Mouse (Mus musculus) midbrain, embryonic 14.5 days (tissue): ENCODE results near the gene Ccdc47. TPM values are rescaled to one million over a fixed set of nuclear protein-coding genes. Genes with fewer than 3 reads are reported as not detected.

Source experiments
- ATAC-seq: fragments of 200-750 bp; cut with Nextera tagmentation; 2 replicates; pipeline ENCODE4 v1.8.0; 2017; ENCODE audit warnings: moderate number of reproducible peaks, moderate library complexity; ENCODE audit not compliant: low FRiP score, low TSS enrichment
- DNase-seq: peaks from one replicate; pipeline ENCODE4 v3.0.0-alpha.2; 2015
- H3K27ac ChIP-seq: fragments of 300-500 bp; sonication (generic); replicated peaks from 2 replicates; pipeline ENCODE4 v1.5.1; 2014; ENCODE audit warnings: mild to moderate bottlenecking, low read depth, low read length, moderate library complexity
- H3K27me3 ChIP-seq: fragments of 300-500 bp; sonication (generic); 2 replicates; pipeline ENCODE4 v1.6.1; 2014; ENCODE audit warnings: low read length, control low read depth, mixed read lengths; ENCODE audit not compliant: control insufficient read depth, insufficient read depth
- H3K36me3 ChIP-seq: fragments of 300-500 bp; sonication (generic); 2 replicates; pipeline ENCODE4 v1.6.1; 2014; ENCODE audit warnings: low read length, control low read depth; ENCODE audit not compliant: control insufficient read depth, insufficient read depth
- H3K4me1 ChIP-seq: fragments of 300-500 bp; sonication (generic); 2 replicates; pipeline ENCODE4 v1.6.1; 2014; ENCODE audit warnings: mild to moderate bottlenecking, antibody characterized with exemption, low read length, control low read depth; ENCODE audit not compliant: control insufficient read depth, insufficient read depth
- H3K4me2 ChIP-seq: fragments of 300-500 bp; sonication (generic); 2 replicates; pipeline ENCODE4 v1.6.1; 2014; ENCODE audit warnings: mild to moderate bottlenecking, low read length, moderate library complexity
- H3K4me3 ChIP-seq: fragments of 300-500 bp; sonication (generic); replicated peaks from 2 replicates; pipeline ENCODE4 v1.5.1; 2014; ENCODE audit warnings: low read depth, low read length
- H3K9ac ChIP-seq: fragments of 300-500 bp; sonication (generic); replicated peaks from 2 replicates; pipeline ENCODE4 v1.6.1; 2014; ENCODE audit warnings: mild to moderate bottlenecking, low read length, moderate library complexity
- H3K9me3 ChIP-seq: fragments of 300-500 bp; sonication (generic); 2 replicates; pipeline ENCODE4 v1.6.1; 2016; ENCODE audit warnings: low read length, control low read depth, mixed read lengths; ENCODE audit not compliant: control insufficient read depth
- WGBS: fragments of 180-500 bp; shearing (Covaris S2); extraction: QIAGEN DNeasy Blood & Tissue Kit; methylation state at CpG from one replicate; pipeline ENCODE4 v1.1.7; 2014; 5-methylcytosine and 5-hydroxymethylcytosine counted together
- polyA plus RNA-seq: library from polyadenylated mRNA; unstranded; fragments of >200 nt; fragmentation: Nextera tagmentation; extraction: Ambion mirVana; gene quantifications from 2 replicates; pipeline ENCODE4 v1.2.1, GENCODE M21; 2014

Gene Ccdc47
- polyA plus RNA-seq, 1 experiment from 2014 or later, result 87.5 TPM

- no peaks in the 10 kb centered on the region for H3K27me3 ChIP-seq
- peak within 1 kb of the TSS; percentile 80 for H3K4me3 ChIP-seq
- peaks cover 26% of the 10 kb centered on the region for H3K4me1 ChIP-seq
- H3K9ac ChIP-seq, result peak within 1 kb of the TSS; percentile 97
- H3K27ac ChIP-seq, result peak within 1 kb of the TSS; percentile 99
- DNase-seq, result peak; percentile 64
- H3K4me2 ChIP-seq, result peak within 1 kb of the TSS; percentile 90
- 24% methylated on average over 22 of the region's 22 CpGs for whole genome bisulfite sequencing
- H3K9me3 ChIP-seq, result no peaks in the 10 kb centered on the region
- H3K36me3 ChIP-seq, result peaks cover 43% of the 10 kb centered on the region
- ATAC-seq, result peak; percentile 11; the same call in 1 of the 2 replicates
Observed at GRCm38 (mm10) chr11:106160841-106161721, 55.1 kb downstream of the Ccdc47 start, which contains the start of the genes Gm10840 and Limd2. TSS of gene Gm10840 (plus strand) at chr11:106160850. TSS of gene Limd2 (minus strand) at chr11:106160860.

GRCm38 (mm10) chr11:106159921-106160840 is 56.0 kb downstream of the Ccdc47 start:
- peak overlapping the region; percentile 90 for H3K4me2 ChIP-seq
- peak overlapping the region; percentile 80 for H3K4me3 ChIP-seq
- DNase-seq (peak; percentile 91), ATAC-seq (peak; percentile 81)
- H3K27ac ChIP-seq, result peak overlapping the region; percentile 99
- H3K36me3 ChIP-seq, result peaks cover 36% of the 10 kb centered on the region
- WGBS, result under 1% methylated on average over 88 of the region's 106 CpGs
- H3K27me3 ChIP-seq, result no peaks in the 10 kb centered on the region
- H3K9me3 ChIP-seq, result no peaks in the 10 kb centered on the region
- peaks cover 26% of the 10 kb centered on the region for H3K4me1 ChIP-seq
- H3K9ac ChIP-seq, result peak overlapping the region; percentile 97

DNA sequence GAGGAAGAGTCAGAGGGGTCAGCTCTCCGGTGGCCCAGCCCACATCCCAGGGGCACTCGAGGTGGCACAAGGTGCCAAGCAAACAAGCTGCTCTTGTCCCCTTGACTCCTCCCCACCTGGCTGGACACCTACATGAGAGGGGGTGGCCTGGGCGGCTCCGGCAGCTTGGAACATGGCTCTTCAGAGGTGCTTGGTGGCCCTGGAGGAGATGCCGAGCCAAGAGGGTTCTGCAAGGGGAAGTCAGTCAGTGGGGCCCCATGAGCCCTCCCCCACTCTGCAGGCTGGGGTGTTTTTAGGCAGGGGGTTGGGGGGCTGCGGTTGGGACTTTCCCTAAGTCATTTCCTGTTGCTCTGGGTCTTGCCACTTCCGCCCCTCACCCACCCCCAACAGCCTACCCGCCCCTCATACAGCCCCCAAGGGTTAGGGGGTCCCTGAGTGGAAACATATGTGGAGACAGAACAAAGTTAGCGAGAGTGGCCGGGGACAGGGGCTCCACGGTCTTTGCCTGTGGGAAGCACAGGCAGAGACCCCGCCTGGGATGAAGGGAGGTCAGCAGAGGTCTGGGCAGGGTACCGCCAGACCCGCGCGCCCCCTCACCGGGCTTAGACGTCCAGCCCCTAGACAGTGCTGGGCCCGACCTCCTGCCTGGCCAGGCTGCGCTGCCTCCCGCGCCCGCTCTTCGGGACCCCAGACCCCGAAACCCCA is 56.8 kb downstream of the Ccdc47 start:
- peak overlapping the region; percentile 80 for H3K4me3 ChIP-seq
- DNase-seq (peak; percentile 42), ATAC-seq (peak; percentile 62)
- peak overlapping the region; percentile 97 for H3K9ac ChIP-seq
- H3K27me3 ChIP-seq, result no peaks in the 10 kb centered on the region
- H3K4me2 ChIP-seq, result peak overlapping the region; percentile 90
- peak overlapping the region; percentile 99 for H3K27ac ChIP-seq
- under 1% methylated on average over 25 of the region's 25 CpGs for WGBS
- H3K4me1 ChIP-seq, result peaks cover 26% of the 10 kb centered on the region
- H3K36me3 ChIP-seq, result peaks cover 37% of the 10 kb centered on the region
- no peaks in the 10 kb centered on the region for H3K9me3 ChIP-seq

DNA sequence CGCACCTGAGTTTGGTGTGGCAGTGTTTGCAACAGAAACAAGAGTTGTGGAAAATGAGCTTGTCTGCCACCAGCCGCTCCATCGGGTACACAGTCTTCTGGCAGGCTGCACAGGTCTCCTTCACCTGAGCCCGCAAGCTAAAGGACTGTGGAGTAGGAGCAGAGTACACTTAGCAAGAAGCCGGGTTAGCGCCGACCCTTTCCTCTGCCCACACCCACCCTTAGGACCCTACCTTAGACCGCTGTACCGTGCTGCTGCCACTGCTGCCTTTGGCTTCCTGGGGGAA is 57.3 kb downstream of the Ccdc47 start:
- Histone ChIP-seq H3K4me2 (peak overlapping the region; percentile 90), H3K27ac (peak overlapping the region; percentile 99), H3K9ac (peak overlapping the region; percentile 97), H3K27me3 (no peaks in the 10 kb centered on the region), H3K4me3 (peak overlapping the region; percentile 80), H3K36me3 (peaks cover 37% of the 10 kb centered on the region), H3K4me1 (peaks cover 26% of the 10 kb centered on the region), H3K9me3 (no peaks in the 10 kb centered on the region)
- no peak for ATAC-seq
- DNase-seq, result peak; percentile 31
- WGBS, result 41% methylated on average over 9 of the region's 9 CpGs

DNA sequence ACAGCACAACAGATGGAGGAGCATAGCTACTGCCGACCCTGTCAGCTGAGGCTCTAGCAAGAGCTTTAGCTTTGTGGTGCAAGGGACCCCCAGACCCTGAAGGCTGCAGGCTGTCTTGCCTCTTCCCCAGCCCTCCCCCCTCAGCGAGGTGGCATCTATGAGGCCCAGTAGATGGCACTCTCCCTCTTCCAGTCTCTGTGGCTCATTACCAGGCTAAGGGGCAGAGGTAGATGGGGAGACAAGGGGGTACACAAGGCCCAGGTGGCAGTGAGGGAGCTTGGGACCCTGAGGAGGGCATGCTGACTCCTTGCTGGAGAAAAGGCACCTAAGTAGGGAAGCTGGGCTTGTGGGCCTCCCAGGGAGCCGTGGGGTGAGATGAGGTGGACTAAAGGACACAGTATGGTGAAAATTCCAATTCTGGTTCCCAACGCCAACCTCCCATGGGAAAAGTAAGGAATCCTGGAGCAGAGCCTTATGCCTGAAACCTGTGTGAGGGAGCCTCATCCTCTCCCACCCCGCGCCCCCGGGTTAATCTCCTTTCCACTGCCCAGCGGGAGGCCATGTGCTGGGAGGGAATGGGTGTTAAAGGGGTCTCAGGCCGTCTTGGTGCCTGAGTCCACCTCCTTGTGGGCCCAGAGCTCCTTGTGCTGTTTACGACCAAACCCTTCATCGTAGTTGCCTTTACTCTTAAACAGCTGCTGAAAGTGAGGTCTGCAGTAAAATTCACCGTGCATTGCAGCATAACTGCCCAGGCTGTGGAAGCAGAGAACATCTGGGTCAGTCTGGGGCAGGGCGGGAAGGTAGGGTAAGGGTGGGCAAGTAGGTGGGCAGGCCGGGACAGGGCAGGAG is 57.8 kb downstream of the Ccdc47 start:
- peak overlapping the region; percentile 80 for H3K4me3 ChIP-seq
- peak; percentile 41 for DNase-seq
- no peak for ATAC-seq
- 50% methylated on average over 14 of the region's 14 CpGs for whole genome bisulfite sequencing
- H3K4me1 ChIP-seq, result peaks cover 26% of the 10 kb centered on the region
- peak overlapping the region; percentile 99 for H3K27ac ChIP-seq
- H3K9ac ChIP-seq, result peak overlapping the region; percentile 97
- H3K4me2 ChIP-seq, result peak overlapping the region; percentile 90
- no peaks in the 10 kb centered on the region for H3K9me3 ChIP-seq
- H3K27me3 ChIP-seq, result no peaks in the 10 kb centered on the region
- H3K36me3 ChIP-seq, result peaks cover 37% of the 10 kb centered on the region

- peaks cover 45% of the 10 kb centered on the region for H3K36me3 ChIP-seq
- H3K27ac ChIP-seq, result no peak overlapping the region
- H3K4me1 ChIP-seq, result peaks cover 26% of the 10 kb centered on the region
- ATAC-seq (no peak), DNase-seq (no peak)
- H3K9ac ChIP-seq, result no peak overlapping the region
- no peak overlapping the region for H3K4me3 ChIP-seq
- H3K27me3 ChIP-seq, result no peaks in the 10 kb centered on the region
- H3K9me3 ChIP-seq, result no peaks in the 10 kb centered on the region
- 91% methylated on average over 7 of the region's 7 CpGs for WGBS
- no peak overlapping the region for H3K4me2 ChIP-seq
Observed at GRCm38 (mm10) chr11:106157154-106157553, 59.0 kb downstream of the Ccdc47 start.

DNA sequence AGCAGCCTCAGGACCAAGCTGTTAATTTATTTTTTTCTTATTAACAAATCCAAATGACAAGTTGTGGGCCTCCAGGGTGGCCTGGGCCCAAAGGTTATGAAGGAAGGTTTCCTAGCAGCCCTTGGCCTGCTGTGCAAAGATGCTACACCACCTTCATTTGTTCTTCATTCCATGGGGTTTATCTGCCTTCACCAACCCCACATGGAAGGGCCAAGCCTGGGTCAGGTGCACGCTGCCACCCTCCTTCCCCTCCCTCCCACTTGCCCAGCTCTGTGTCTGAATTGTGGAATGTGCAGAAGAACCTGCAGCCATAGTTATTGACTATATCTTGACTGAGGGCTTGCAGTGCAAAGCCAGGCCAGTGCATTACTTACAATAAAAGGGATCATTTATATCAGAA is 59.9 kb downstream of the Ccdc47 start:
- WGBS, result 86% methylated on average over 1 of the region's 1 CpGs
- no peak for DNase-seq
- H3K36me3 ChIP-seq, result peaks cover 54% of the 10 kb centered on the region
- no peaks in the 10 kb centered on the region for H3K9me3 ChIP-seq
- H3K4me2 ChIP-seq, result no peak overlapping the region
- no peaks in the 10 kb centered on the region for H3K27me3 ChIP-seq
- no peak overlapping the region for H3K9ac ChIP-seq
- no peak for ATAC-seq
- no peak overlapping the region for H3K4me3 ChIP-seq
- H3K27ac ChIP-seq, result no peak overlapping the region
- peaks cover 21% of the 10 kb centered on the region for H3K4me1 ChIP-seq
